Mouse (Mus musculus) lung, embryonic 14.5 days (tissue): Measurements from ENCODE around the gene Lpar5. TPM values are rescaled to one million over a fixed set of nuclear protein-coding genes. Genes with fewer than 3 reads are reported as not detected.

Experiments used
- ATAC-seq: fragments of 200-750 bp; cut with Nextera tagmentation; 2 replicates; pipeline ENCODE4 v1.8.0; 2017; ENCODE audit warnings: mild to moderate bottlenecking, moderate TSS enrichment, moderate library complexity; ENCODE audit not compliant: insufficient read depth
- DNase-seq: peaks from one replicate; pipeline ENCODE4 v3.0.0-alpha.2; 2015
- H3K27ac ChIP-seq: fragments of 300-500 bp; sonication (generic); 2 replicates; pipeline ENCODE4 v1.5.1; 2014; ENCODE audit warnings: low read depth, mild to moderate bottlenecking, moderate library complexity
- H3K27me3 ChIP-seq: fragments of 300-500 bp; sonication (generic); 2 replicates; pipeline ENCODE4 v1.6.1; 2014; ENCODE audit warnings: low read length, control low read depth; ENCODE audit not compliant: insufficient read depth
- H3K36me3 ChIP-seq: fragments of 300-500 bp; sonication (generic); 2 replicates; pipeline ENCODE4 v1.6.1; 2014; ENCODE audit warnings: control low read depth; ENCODE audit not compliant: insufficient read depth
- H3K4me1 ChIP-seq: fragments of 300-500 bp; sonication (generic); 2 replicates; pipeline ENCODE4 v1.6.1; 2014; ENCODE audit warnings: antibody characterized with exemption, control low read depth; ENCODE audit not compliant: insufficient read depth
- H3K4me2 ChIP-seq: fragments of 300-500 bp; sonication (generic); 2 replicates; pipeline ENCODE4 v1.6.1; 2014; ENCODE audit warnings: mild to moderate bottlenecking
- H3K4me3 ChIP-seq: fragments of 300-500 bp; sonication (generic); 2 replicates; pipeline ENCODE4 v1.5.1; 2014; ENCODE audit warnings: low read depth, low read length
- H3K9ac ChIP-seq: fragments of 300-500 bp; sonication (generic); 2 replicates; pipeline ENCODE4 v1.6.1; 2014
- H3K9me3 ChIP-seq: fragments of 300-500 bp; sonication (generic); 2 replicates; pipeline ENCODE4 v1.6.1; 2016; ENCODE audit warnings: low read depth, low read length, control low read depth
- CTCF ChIP-seq: IDR thresholded peaks from 2 replicates; pipeline ENCODE4 v1.5.1; 2016; ENCODE audit warnings: antibody characterized with exemption, low read depth
- WGBS: fragments of 180-500 bp; shearing (Covaris S2); extraction: QIAGEN DNeasy Blood & Tissue Kit; methylation state at CpG from one replicate; pipeline ENCODE4 v1.1.7; 2014; 5-methylcytosine and 5-hydroxymethylcytosine counted together
- polyA plus RNA-seq: library from polyadenylated mRNA; unstranded; fragments of >200 nt; fragmentation: Nextera tagmentation; extraction: Ambion mirVana; gene quantifications from 2 replicates; pipeline ENCODE4 v1.2.1, GENCODE M21; 2014

Lpar5 gene
- polyA plus RNA-seq, 1 experiment from 2014 or later: 0.49 TPM

DNA sequence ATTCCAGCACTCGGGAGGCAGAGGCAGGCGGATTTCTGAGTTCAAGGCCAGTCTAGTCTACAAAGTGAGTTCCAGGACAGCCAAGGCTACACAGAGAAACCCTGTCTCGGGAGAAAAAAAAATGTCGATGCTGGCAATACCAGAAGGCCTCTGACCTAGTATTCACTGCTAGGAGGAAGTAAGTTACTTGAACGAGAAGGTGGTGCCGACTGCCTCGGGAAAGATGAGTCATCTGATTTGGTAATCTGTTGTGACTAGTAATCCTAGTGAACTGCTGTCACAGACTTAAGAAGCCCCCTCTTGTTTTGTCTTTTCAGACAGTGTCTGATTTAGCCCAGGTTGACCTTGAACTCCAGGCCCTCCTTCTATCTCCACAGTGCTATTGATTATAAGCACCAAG lies 26.7 kb upstream of the Lpar5 start:
- WGBS: 85% methylated on average over 7 of the region's 7 CpGs
- no peaks in the 10 kb centered on the region for H3K9me3 ChIP-seq
- peak overlapping the region; percentile 74 for H3K4me2 ChIP-seq
- no peak for TF ChIP-seq CTCF
- no peak overlapping the region for H3K27ac ChIP-seq
- H3K4me1 ChIP-seq: peaks cover 5% of the 10 kb centered on the region; the same call in 1 of the 2 replicates
- DNase-seq (no peak), ATAC-seq (no peak)
- H3K27me3 ChIP-seq: no peaks in the 10 kb centered on the region
- H3K9ac ChIP-seq: no peak overlapping the region
- peaks cover 44% of the 10 kb centered on the region for H3K36me3 ChIP-seq
- no peak overlapping the region for H3K4me3 ChIP-seq

GRCm38 (mm10) chr6:125042081-125042480 lies 25.6 kb upstream of the Lpar5 start:
- Histone ChIP-seq H3K36me3 (peaks cover 43% of the 10 kb centered on the region), H3K27ac (no peak overlapping the region), H3K9ac (no peak overlapping the region), H3K9me3 (no peaks in the 10 kb centered on the region), H3K4me3 (no peak overlapping the region), H3K4me1 (peaks cover 5% of the 10 kb centered on the region; the same call in 1 of the 2 replicates), H3K4me2 (no peak overlapping the region), H3K27me3 (no peaks in the 10 kb centered on the region)
- DNase-seq: no peak
- WGBS: 91% methylated on average over 7 of the region's 7 CpGs
- no peak for ATAC-seq
- TF ChIP-seq CTCF: no peak

DNA sequence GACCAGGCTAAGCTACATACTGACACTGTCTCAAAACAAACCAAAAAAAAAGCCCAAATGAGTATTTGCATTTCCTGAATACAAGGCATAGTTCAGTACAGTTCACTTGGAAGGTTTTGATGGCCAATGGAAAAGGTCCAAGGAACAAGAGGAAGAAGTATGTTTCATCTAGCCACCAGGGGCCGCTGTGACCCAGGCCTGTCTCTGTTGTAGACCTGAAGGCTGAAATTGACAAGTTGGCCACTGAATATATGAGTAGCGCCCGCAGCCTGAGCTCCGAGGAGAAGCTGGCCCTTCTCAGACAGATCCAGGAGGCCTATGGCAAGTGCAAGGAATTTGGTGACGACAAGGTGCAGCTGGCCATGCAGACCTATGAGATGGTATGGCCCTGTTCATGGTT lies 21.0 kb upstream of the Lpar5 start:
- 28% methylated on average over 5 of the region's 5 CpGs for WGBS

GRCm38 (mm10) chr6:125049678-125050077 lies 18.0 kb upstream of the Lpar5 start, which contains the start of gene Acrbp:
Gene Acrbp (plus strand): TSS chr6:125049689.
- Histone ChIP-seq H3K27me3 (no peaks in the 10 kb centered on the region), H3K9ac (no peak within 1 kb of the TSS), H3K27ac (no peak within 1 kb of the TSS), H3K4me2 (peak within 1 kb of the TSS; percentile 40), H3K4me1 (no peaks in the 10 kb centered on the region), H3K9me3 (no peaks in the 10 kb centered on the region), H3K36me3 (peaks cover 91% of the 10 kb centered on the region), H3K4me3 (no peak within 1 kb of the TSS)
- 32% methylated on average over 20 of the region's 20 CpGs for WGBS
- ATAC-seq: no peak
- peak; percentile 30 for DNase-seq
- TF ChIP-seq CTCF: no peak

More for the DNA sequence above, 21.0 kb upstream of the Lpar5 start:
- Histone ChIP-seq H3K4me2 (no peak overlapping the region), H3K36me3 (peaks cover 79% of the 10 kb centered on the region), H3K4me3 (no peak overlapping the region), H3K9me3 (no peaks in the 10 kb centered on the region), H3K27me3 (no peaks in the 10 kb centered on the region), H3K9ac (no peak overlapping the region), H3K27ac (no peak overlapping the region), H3K4me1 (no peaks in the 10 kb centered on the region)
- DNase-seq (peak; percentile 92), ATAC-seq (peak; percentile 45; the same call in 1 of the 2 replicates)
- peak; percentile 94 for TF ChIP-seq CTCF

DNA sequence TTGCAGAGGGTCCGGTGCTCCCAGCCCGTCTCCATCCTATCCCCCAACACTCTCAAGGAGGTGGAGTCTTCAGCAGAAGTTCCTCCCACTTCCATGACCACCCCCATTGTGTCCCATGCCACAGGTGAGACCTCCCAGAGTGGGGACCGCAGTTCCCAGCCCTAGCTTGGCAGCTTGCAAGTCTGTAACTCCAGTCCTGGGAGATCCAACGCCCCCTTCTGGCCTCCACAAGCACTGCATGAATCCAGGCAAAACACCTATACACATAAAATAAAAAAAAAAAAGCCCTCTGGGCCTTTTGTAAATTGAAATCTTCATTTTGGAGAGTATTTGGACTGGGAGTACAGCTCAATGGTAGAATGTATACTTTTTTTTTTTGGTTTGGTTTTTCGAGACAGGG lies 16.5 kb upstream of the Lpar5 start:
- TF ChIP-seq CTCF: peak; percentile 47
- no peak for ATAC-seq
- WGBS: 56% methylated on average over 5 of the region's 5 CpGs
- no peak overlapping the region for H3K4me2 ChIP-seq
- peaks cover 83% of the 10 kb centered on the region for H3K36me3 ChIP-seq
- H3K9ac ChIP-seq: no peak overlapping the region
- no peaks in the 10 kb centered on the region for H3K9me3 ChIP-seq
- DNase-seq: peak; percentile 31
- no peaks in the 10 kb centered on the region for H3K27me3 ChIP-seq
- H3K4me1 ChIP-seq: no peaks in the 10 kb centered on the region
- no peak overlapping the region for H3K4me3 ChIP-seq
- no peak overlapping the region for H3K27ac ChIP-seq

DNA sequence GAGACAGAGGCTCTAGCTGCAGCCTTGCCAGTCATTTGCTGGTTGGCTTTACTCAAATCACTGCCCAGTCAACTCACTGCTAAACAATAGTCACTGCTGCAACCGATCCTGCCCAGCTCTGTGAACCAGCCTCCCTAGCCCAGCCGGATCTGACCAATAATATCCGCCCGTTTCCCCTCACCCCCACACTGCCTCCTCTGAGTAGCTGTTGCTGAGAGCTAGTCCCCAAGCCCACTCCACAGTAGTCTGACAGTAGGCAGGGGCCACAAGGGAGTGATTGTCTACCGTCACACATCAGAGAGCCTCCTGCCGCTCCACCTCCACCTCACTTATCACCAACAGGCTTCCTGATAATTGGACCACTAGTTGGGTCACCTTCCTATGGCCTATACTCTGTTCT lies 6.2 kb upstream of the Lpar5 start:
- no peak overlapping the region for H3K4me3 ChIP-seq
- peak; percentile 57; the same call in 1 of the 2 replicates for ATAC-seq
- 22% methylated on average over 6 of the region's 6 CpGs for WGBS
- H3K4me1 ChIP-seq: 0 out of 2 replicates have a peak, but pooled peaks cover 2% of the 10 kb centered on the region
- TF ChIP-seq CTCF: no peak
- H3K36me3 ChIP-seq: no peaks in the 10 kb centered on the region
- DNase-seq: peak; percentile 39
- H3K27me3 ChIP-seq: no peaks in the 10 kb centered on the region
- H3K9me3 ChIP-seq: no peaks in the 10 kb centered on the region
- no peak overlapping the region for H3K4me2 ChIP-seq
- H3K9ac ChIP-seq: no peak overlapping the region
- no peak overlapping the region for H3K27ac ChIP-seq

DNA sequence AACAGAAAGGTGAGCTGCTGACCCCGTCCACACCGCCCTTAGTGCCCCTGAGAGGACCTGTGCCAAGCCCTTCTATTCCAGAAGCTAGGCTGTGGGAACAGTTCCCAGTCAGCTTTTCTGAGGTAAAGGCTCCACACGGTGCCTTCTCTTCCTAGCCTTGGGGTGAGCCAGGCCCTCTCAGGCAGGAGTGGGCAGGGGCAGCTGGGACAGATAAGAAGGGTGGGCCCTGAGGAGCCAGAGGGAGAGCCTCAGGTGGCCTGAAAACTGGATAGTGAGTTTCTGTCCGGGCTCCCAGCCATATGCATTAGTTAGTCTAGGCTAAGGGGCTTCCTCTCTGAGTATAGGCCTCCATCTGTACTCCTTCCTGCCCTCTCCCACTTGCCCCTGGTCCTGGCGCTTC lies 5.2 kb upstream of the Lpar5 start:
- H3K27ac ChIP-seq: no peak overlapping the region
- H3K9me3 ChIP-seq: no peaks in the 10 kb centered on the region
- H3K27me3 ChIP-seq: no peaks in the 10 kb centered on the region
- DNase-seq (no peak), ATAC-seq (no peak)
- no peak overlapping the region for H3K4me3 ChIP-seq
- no peaks in the 10 kb centered on the region for H3K36me3 ChIP-seq
- H3K4me1 ChIP-seq: 0 out of 2 replicates have a peak, but pooled peaks cover 2% of the 10 kb centered on the region
- H3K9ac ChIP-seq: no peak overlapping the region
- H3K4me2 ChIP-seq: no peak overlapping the region
- no peak for TF ChIP-seq CTCF
- 80% methylated on average over 5 of the region's 5 CpGs for WGBS
